Mouse (Mus musculus) MEL (cell line): ENCODE measurements around the gene Notch2. TPM values are rescaled to one million over a fixed set of nuclear protein-coding genes. Genes with fewer than 3 reads are reported as not detected.
A peak's percentile ranks its signal among the peaks of the same experiment; 100 is the strongest.

ENCODE experiments used
- DNase-seq: peaks from one replicate; pipeline ENCODE4 v3.0.0; 2011; ENCODE audit warnings: low read depth, low spot score
- H3K27ac ChIP-seq: 2 replicates; pipeline ENCODE4 v1.5.1; 2012; ENCODE audit warnings: low read depth, mild to moderate bottlenecking, control low read depth, low read length, moderate library complexity; ENCODE audit not compliant: control insufficient read depth
- H3K27me3 ChIP-seq, 2 experiments: fragments of 150-350 bp in 1 of 2; sonication (generic) in 1 of 2; 2 replicates each; pipeline ENCODE4 v1.6.1; 2012; ENCODE audit warnings: low read length in 2 of 2, mild to moderate bottlenecking in 2 of 2, improper control_type of control experiment in 1 of 2, moderate library complexity in 1 of 2; ENCODE audit not compliant: insufficient read depth in 2 of 2, control insufficient read depth in 1 of 2
- H3K36me3 ChIP-seq, 2 experiments: 2 replicates each; pipeline ENCODE4 v1.6.1; 2012 to 2014; ENCODE audit warnings: low read length in 2 of 2, improper control_type of control experiment in 1 of 2, inconsistent platforms in 1 of 2, mild to moderate bottlenecking in 1 of 2; ENCODE audit not compliant: insufficient read depth in 2 of 2, control insufficient read depth in 1 of 2
- H3K4me1 ChIP-seq, 2 experiments: fragments of 150-350 bp in 1 of 2; sonication (generic) in 1 of 2; 2 replicates each; pipeline ENCODE4 v1.6.1; 2012; ENCODE audit warnings: low read length in 2 of 2, improper control_type of control experiment in 1 of 2, mild to moderate bottlenecking in 1 of 2; ENCODE audit not compliant: insufficient read depth in 2 of 2, control insufficient read depth in 1 of 2
- H3K4me3 ChIP-seq, 2 experiments: fragments of 150-350 bp in 1 of 2; sonication (generic) in 1 of 2; 2 replicates each; pipeline ENCODE4 v1.5.1; 2012; ENCODE audit warnings: low read depth in 2 of 2, low read length in 2 of 2, mild to moderate bottlenecking in 2 of 2, moderate library complexity in 2 of 2, control low read depth in 1 of 2, improper control_type of control experiment in 1 of 2; ENCODE audit not compliant: control insufficient read depth in 1 of 2, insufficient read depth in 1 of 2
- H3K79me2 ChIP-seq: 2 replicates; pipeline ENCODE4 v1.6.1; 2012; ENCODE audit warnings: mild to moderate bottlenecking, low read length, moderate library complexity; ENCODE audit not compliant: control insufficient read depth, poor library complexity, insufficient read depth
- H3K9ac ChIP-seq: 2 replicates; pipeline ENCODE4 v1.6.1; 2012; ENCODE audit warnings: low read depth, mild to moderate bottlenecking, control low read depth, low read length, moderate library complexity; ENCODE audit not compliant: control insufficient read depth, poor library complexity, severe bottlenecking
- H3K9me3 ChIP-seq: fragments of 150-350 bp; sonication (generic); replicated peaks from 2 replicates; pipeline ENCODE4 v1.6.1; 2012; ENCODE audit warnings: mild to moderate bottlenecking, low read length, improper control_type of control experiment, moderate library complexity; ENCODE audit not compliant: insufficient read depth
- BHLHE40 ChIP-seq: IDR thresholded peaks from 2 replicates; pipeline ENCODE4 v1.6.1; 2012; ENCODE audit warnings: low read depth, mild to moderate bottlenecking, inconsistent platforms, low read length, improper control_type of control experiment, borderline replicate concordance
- CHD2 ChIP-seq: IDR thresholded peaks from 2 replicates; pipeline ENCODE4 v1.6.1; 2011; ENCODE audit warnings: low read length, improper control_type of control experiment
- ELF1 ChIP-seq: IDR thresholded peaks from 2 replicates; pipeline ENCODE4 v1.6.1; 2014; ENCODE audit warnings: low read depth, mild to moderate bottlenecking, inconsistent platforms, low read length, improper control_type of control experiment, moderate library complexity
- EP300 ChIP-seq, 2 experiments: IDR thresholded peaks; 2 replicates each; pipeline ENCODE4 v1.6.1; 2011; ENCODE audit warnings: improper control_type of control experiment in 2 of 2, low read length in 2 of 2, low read depth in 1 of 2, mild to moderate bottlenecking in 1 of 2
- ETS1 ChIP-seq: IDR thresholded peaks from 2 replicates; pipeline ENCODE4 v1.6.1; 2012; ENCODE audit warnings: low read depth, mild to moderate bottlenecking, inconsistent platforms, low read length, improper control_type of control experiment, moderate library complexity
- GABPA ChIP-seq: IDR thresholded peaks from 2 replicates; pipeline ENCODE4 v1.6.1; 2012; ENCODE audit warnings: low read depth, mild to moderate bottlenecking, inconsistent platforms, low read length, improper control_type of control experiment, moderate library complexity
- GATA1 ChIP-seq: IDR thresholded peaks from 2 replicates; pipeline ENCODE4 v1.6.1; 2011; ENCODE audit warnings: low read depth, low read length, improper control_type of control experiment
- HCFC1 ChIP-seq: IDR thresholded peaks from 2 replicates; pipeline ENCODE4 v1.6.1; 2012; ENCODE audit warnings: low read depth, mild to moderate bottlenecking, inconsistent platforms, low read length, improper control_type of control experiment, moderate library complexity
- KAT2A ChIP-seq: conservative IDR thresholded peaks from 2 replicates; pipeline ENCODE4 v1.6.1; 2012; ENCODE audit warnings: low read depth, low read length, improper control_type of control experiment, inconsistent platforms
- MAFK ChIP-seq: IDR thresholded peaks from 2 replicates; pipeline ENCODE4 v1.6.1; 2011; ENCODE audit warnings: low read depth, mild to moderate bottlenecking, low read length, improper control_type of control experiment, borderline replicate concordance
- MAX ChIP-seq: IDR thresholded peaks from 2 replicates; pipeline ENCODE4 v1.6.1; 2011; ENCODE audit warnings: low read length, improper control_type of control experiment
- MAZ ChIP-seq: IDR thresholded peaks from 2 replicates; pipeline ENCODE4 v1.6.1; 2012; ENCODE audit warnings: low read depth, mild to moderate bottlenecking, inconsistent platforms, low read length, improper control_type of control experiment
- MEF2A ChIP-seq: IDR thresholded peaks from 2 replicates; pipeline ENCODE4 v1.6.1; 2014; ENCODE audit warnings: low read depth, mild to moderate bottlenecking, inconsistent platforms, low read length, improper control_type of control experiment; ENCODE audit not compliant: poor library complexity, insufficient replicate concordance, severe bottlenecking; ENCODE audit errors: extremely low read depth
- MYB ChIP-seq: IDR thresholded peaks from 2 replicates; pipeline ENCODE4 v1.6.1; 2011; ENCODE audit warnings: mild to moderate bottlenecking, low read depth, low read length, improper control_type of control experiment
- MYC ChIP-seq: IDR thresholded peaks from 2 replicates; pipeline ENCODE4 v1.6.1; 2011; ENCODE audit warnings: low read depth, mild to moderate bottlenecking, low read length, improper control_type of control experiment, moderate library complexity
- NELFE ChIP-seq: IDR thresholded peaks from 2 replicates; pipeline ENCODE4 v1.6.1; 2011; ENCODE audit warnings: low read depth, low read length, improper control_type of control experiment
- POLR2A ChIP-seq, 2 experiments: IDR thresholded peaks; 2 replicates each; pipeline ENCODE4 v1.6.1; 2011 to 2012; ENCODE audit warnings: low read length in 2 of 2, mild to moderate bottlenecking in 2 of 2, control low read depth in 1 of 2, improper control_type of control experiment in 1 of 2, low read depth in 1 of 2, moderate library complexity in 1 of 2; ENCODE audit not compliant: control insufficient read depth in 1 of 2, insufficient read depth in 1 of 2, poor library complexity in 1 of 2
- POLR2AphosphoS2 ChIP-seq: IDR thresholded peaks from 2 replicates; pipeline ENCODE4 v1.6.1; 2011; ENCODE audit warnings: low read length, improper control_type of control experiment
- POLR2AphosphoS5 ChIP-seq: IDR thresholded peaks from 2 replicates; pipeline ENCODE4 v1.6.1; 2012; ENCODE audit warnings: low read depth, borderline replicate concordance, mild to moderate bottlenecking, inconsistent platforms, low read length, moderate library complexity, mixed read lengths
- RAD21 ChIP-seq: IDR thresholded peaks from 2 replicates; pipeline ENCODE4 v1.6.1; 2011; ENCODE audit warnings: mild to moderate bottlenecking, low read depth, low read length, improper control_type of control experiment
- RCOR1 ChIP-seq: IDR thresholded peaks from 2 replicates; pipeline ENCODE4 v1.6.1; 2012; ENCODE audit warnings: low read depth, mild to moderate bottlenecking, inconsistent platforms, low read length, improper control_type of control experiment
- SIN3A ChIP-seq: IDR thresholded peaks from 2 replicates; pipeline ENCODE4 v1.6.1; 2012; ENCODE audit warnings: low read length, improper control_type of control experiment, inconsistent platforms
- SMC3 ChIP-seq: IDR thresholded peaks from 2 replicates; pipeline ENCODE4 v1.6.1; 2011; ENCODE audit warnings: low read depth, low read length, improper control_type of control experiment
- TAL1 ChIP-seq: IDR thresholded peaks from 2 replicates; pipeline ENCODE4 v1.6.1; 2012; ENCODE audit warnings: mild to moderate bottlenecking, inconsistent platforms, low read length, moderate library complexity, mixed read lengths
- TBP ChIP-seq: IDR thresholded peaks from 2 replicates; pipeline ENCODE4 v1.8.0; 2011; ENCODE audit warnings: low read depth, low read length, improper control_type of control experiment
- TCF12 ChIP-seq: IDR thresholded peaks from 2 replicates; pipeline ENCODE4 v1.6.1; 2014; ENCODE audit warnings: low read depth, mild to moderate bottlenecking, inconsistent platforms, low read length, improper control_type of control experiment, moderate library complexity
- USF2 ChIP-seq, 2 experiments: IDR thresholded peaks; 2 replicates each; pipeline ENCODE4 v1.6.1; 2011 to 2012; ENCODE audit warnings: improper control_type of control experiment in 2 of 2, low read length in 2 of 2, borderline replicate concordance in 1 of 2, inconsistent platforms in 1 of 2, low read depth in 1 of 2, mild to moderate bottlenecking in 1 of 2; ENCODE audit not compliant: insufficient read depth in 1 of 2
- ZMIZ1 ChIP-seq: IDR thresholded peaks from 2 replicates; pipeline ENCODE4 v1.6.1; 2012; ENCODE audit warnings: low read depth, mild to moderate bottlenecking, inconsistent platforms, low read length, improper control_type of control experiment, moderate library complexity
- polyA plus RNA-seq, 2 experiments: library from polyadenylated mRNA; stranded (reverse) in 1 of 2; unstranded in 1 of 2; fragments of >175 nt in 1 of 2; fragments of >200 nt in 1 of 2; gene quantifications; 2 replicates each; pipeline versions ENCODE4 v1.2.1 to v1.2.4; 2012; ENCODE audit warnings: low replicate concordance in 2 of 2, low read depth in 1 of 2; ENCODE audit not compliant: insufficient read length in 2 of 2, insufficient read depth in 1 of 2, missing spikeins in 1 of 2
- total RNA-seq: library from RNA; depleted of rRNA; stranded (reverse); fragments of 300-350 nt; gene quantifications from 2 replicates; pipeline ENCODE4 v1.2.3, GENCODE M21; 2012

Notch2 gene
- total and polyA plus RNA-seq, 3 experiments = 16.2 to 36.6 (median 16.6) TPM

- TF ChIP-seq TBP (0 out of 2 replicates have a peak, but pooled peaks have one; percentile 41), SIN3A (peak; percentile 47), GATA1 (peak; percentile 83), MYC (peak; percentile 81), SMC3 (no peak), BHLHE40 (no peak), RAD21 (no peak), TCF12 (peak; percentile 68), POLR2A (IDR thresholded peaks at IDR 0.05; ENCODE audit: control insufficient read depth in 1 of 2, insufficient read depth in 1 of 2, low read depth in 1 of 2, low read length in 2 of 2, poor library complexity in 1 of 2) (peak in 1 of 2 experiments; percentile 38; a peak in 1 of 4 replicates), MAX (peak; percentile 72), MYB (peak; percentile 88), ETS1 (peak; percentile 71; the same call in 1 of the 2 replicates), EP300 (IDR thresholded peaks at IDR 0.05; ENCODE audit: low read depth in 1 of 2, low read length in 2 of 2) (peak; percentile 86 to 92), POLR2AphosphoS5 (no peak), TAL1 (peak; percentile 67)
- TF ChIP-seq, all 39 proteins: peak for 11
- Histone ChIP-seq H3K79me2 (peaks cover 5% of the 10 kb centered on the region), H3K9me3 (no peaks in the 10 kb centered on the region), H3K4me1 (peaks cover 41 to 55% of the 10 kb centered on the region in 2 experiments), H3K27me3 (no peaks in the 10 kb centered on the region), H3K4me3 (no peak overlapping the region; a peak in 1 of 4 replicates), H3K36me3 (peaks cover 0 to 59% of the 10 kb centered on the region in 2 experiments; a peak in 2 of 4 replicates), H3K9ac (peak overlapping the region; percentile 62), H3K27ac (peak overlapping the region; percentile 93)
- DNase-seq = peak; percentile 84
Observed at GRCm38 (mm10) chr3:98061661-98062330, 48.5 kb downstream of the Notch2 start.

DNA sequence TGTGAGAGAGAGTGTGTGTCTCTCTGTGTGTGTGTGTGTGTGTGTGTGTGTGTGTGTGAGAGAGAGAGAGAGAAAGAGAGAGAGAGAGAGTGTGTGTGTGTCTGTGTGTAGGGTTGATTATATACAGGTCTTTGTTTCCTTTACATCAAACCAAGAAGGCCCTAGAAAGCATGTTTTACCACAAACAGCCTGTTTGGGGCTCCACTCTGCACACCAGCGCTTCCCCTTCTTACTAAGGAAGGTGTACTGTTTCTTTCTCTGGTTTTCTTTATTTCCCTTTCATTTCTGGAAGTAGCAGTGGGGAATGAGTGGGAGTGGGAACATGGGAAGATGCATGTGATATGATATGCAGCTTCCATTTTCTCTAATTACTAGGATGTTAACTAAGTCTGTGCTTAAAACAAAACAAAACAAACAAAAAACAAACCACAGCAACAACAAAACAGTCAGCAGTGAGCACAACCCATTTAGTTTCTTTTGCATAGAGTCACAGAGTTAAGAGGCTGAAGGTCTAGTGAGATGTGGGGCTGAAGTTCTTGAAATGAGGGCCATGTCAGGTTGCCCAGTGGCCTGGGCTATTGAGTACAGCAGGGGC lies 49.4 kb downstream of the Notch2 start:
- Histone ChIP-seq H3K4me1 (peaks cover 41 to 55% of the 10 kb centered on the region in 2 experiments), H3K27me3 (no peaks in the 10 kb centered on the region), H3K36me3 (peaks cover 0 to 59% of the 10 kb centered on the region in 2 experiments; a peak in 2 of 4 replicates), H3K27ac (peak overlapping the region; percentile 93), H3K4me3 (peak overlapping the region; percentile 10 to 38; a peak in 3 of 4 replicates), H3K9ac (peak overlapping the region; percentile 62), H3K79me2 (peaks cover 5% of the 10 kb centered on the region), H3K9me3 (no peaks in the 10 kb centered on the region)
- peak; percentile 80 for DNase-seq
- TF ChIP-seq ETS1 (0 out of 2 replicates have a peak, but pooled peaks have one; percentile 40), NELFE (no peak), CHD2 (no peak), SIN3A (no peak; the same call in 1 of the 2 replicates), MYB (no peak), RCOR1 (no peak), RAD21 (no peak), MAFK (no peak), POLR2A (IDR thresholded peaks at IDR 0.05; ENCODE audit: control insufficient read depth in 1 of 2, insufficient read depth in 1 of 2, low read depth in 1 of 2, low read length in 2 of 2, poor library complexity in 1 of 2) (no peak), GABPA (no peak), HCFC1 (0 out of 2 replicates have a peak, but pooled peaks have one; percentile 11), MEF2A (no peak), TAL1 (no peak), ZMIZ1 (no peak), ELF1 (no peak), MAZ (no peak), USF2 (IDR thresholded peaks at IDR 0.05; ENCODE audit: borderline replicate concordance in 1 of 2, insufficient read depth in 1 of 2, low read depth in 1 of 2, low read length in 2 of 2) (no peak), POLR2AphosphoS2 (no peak), KAT2A (no peak), BHLHE40 (no peak)
